Mouse (Mus musculus): ENCODE measurements around the gene Phip. TPM values are rescaled to one million over a fixed set of nuclear protein-coding genes. Genes with fewer than 3 reads are reported as not detected.

Phip gene
- polyA plus RNA-seq, 1 experiment from 2014 or later = 20.6 TPM

DNA sequence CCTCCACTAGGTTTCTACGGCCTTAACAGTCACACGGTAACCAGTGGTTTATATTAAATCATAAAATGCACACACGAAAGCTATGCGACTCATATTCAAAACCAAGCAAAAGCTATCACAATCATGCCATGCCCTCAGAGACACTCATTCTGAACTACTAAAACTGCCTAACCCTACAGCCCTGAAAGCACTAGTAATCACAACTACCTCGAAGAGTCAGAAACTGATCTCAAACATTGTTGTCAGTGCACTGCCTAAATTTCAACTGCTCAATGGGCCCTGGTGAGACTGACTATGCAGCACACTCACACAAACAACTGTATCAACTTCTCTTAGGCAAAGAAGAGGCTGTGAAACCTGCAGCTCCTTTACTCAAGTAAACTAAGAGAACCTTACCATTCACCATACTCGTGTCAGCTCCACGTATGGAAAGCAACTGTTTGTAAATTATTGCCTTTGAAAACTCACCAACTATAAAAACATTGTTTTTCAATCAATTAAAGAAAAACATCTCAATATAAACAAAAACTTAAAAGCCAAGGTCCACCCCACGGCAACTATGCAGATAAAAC lies 1.9 kb downstream of the Phip start:
- no peak for ATAC-seq (ENCODE audit: insufficient read depth)

DNA sequence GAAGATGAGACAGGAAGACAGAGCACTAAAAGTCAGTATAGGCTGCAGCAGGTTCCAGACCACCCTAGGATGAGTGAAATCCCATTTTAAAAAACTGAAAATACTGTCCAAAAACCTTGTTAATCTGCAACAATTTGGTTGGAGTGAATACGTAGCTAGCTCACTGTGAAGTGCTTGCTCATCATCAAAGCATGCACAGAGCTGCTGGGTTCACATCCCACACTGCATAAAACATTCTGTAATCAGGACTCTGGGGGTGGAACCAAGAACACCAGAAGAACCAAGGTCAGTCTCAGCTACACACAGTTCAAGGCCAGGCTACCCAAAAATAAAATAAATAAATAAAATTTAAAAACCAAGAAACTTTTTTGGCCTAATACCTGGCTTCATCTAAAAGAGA lies 3.9 kb downstream of the Phip start:
- no peaks in the 10 kb centered on the region for H3K27me3 ChIP-seq
- no peak overlapping the region for H3K9ac ChIP-seq
- H3K4me3 ChIP-seq (replicated peaks) = no peak overlapping the region
- H3K4me1 ChIP-seq (replicated peaks) = peaks cover 13% of the 10 kb centered on the region
- H3K4me2 ChIP-seq = no peak overlapping the region
- H3K36me3 ChIP-seq (replicated peaks) = peaks cover 7% of the 10 kb centered on the region; the same call in 1 of the 2 replicates
- no peaks in the 10 kb centered on the region for H3K9me3 ChIP-seq (replicated peaks)
- no peak for ATAC-seq (ENCODE audit: insufficient read depth)
- no peak overlapping the region for H3K27ac ChIP-seq (replicated peaks)
- 73% methylated on average over 1 of the region's 1 CpGs for WGBS (ENCODE audit: insufficient replicate concordance)

More for the DNA sequence above, 1.9 kb downstream of the Phip start:
- H3K4me1 ChIP-seq (replicated peaks) = peaks cover 17% of the 10 kb centered on the region
- H3K36me3 ChIP-seq (replicated peaks) = peaks cover 4% of the 10 kb centered on the region; the same call in 1 of the 2 replicates
- no peaks in the 10 kb centered on the region for H3K27me3 ChIP-seq
- WGBS (ENCODE audit: insufficient replicate concordance) = 22% methylated on average over 8 of the region's 8 CpGs
- H3K9ac ChIP-seq = peak overlapping the region; percentile 96
- no peaks in the 10 kb centered on the region for H3K9me3 ChIP-seq (replicated peaks)
- H3K27ac ChIP-seq (replicated peaks) = peak overlapping the region; percentile 98
- H3K4me2 ChIP-seq = peak overlapping the region; percentile 82
- H3K4me3 ChIP-seq (replicated peaks) = peak overlapping the region; percentile 96

DNA sequence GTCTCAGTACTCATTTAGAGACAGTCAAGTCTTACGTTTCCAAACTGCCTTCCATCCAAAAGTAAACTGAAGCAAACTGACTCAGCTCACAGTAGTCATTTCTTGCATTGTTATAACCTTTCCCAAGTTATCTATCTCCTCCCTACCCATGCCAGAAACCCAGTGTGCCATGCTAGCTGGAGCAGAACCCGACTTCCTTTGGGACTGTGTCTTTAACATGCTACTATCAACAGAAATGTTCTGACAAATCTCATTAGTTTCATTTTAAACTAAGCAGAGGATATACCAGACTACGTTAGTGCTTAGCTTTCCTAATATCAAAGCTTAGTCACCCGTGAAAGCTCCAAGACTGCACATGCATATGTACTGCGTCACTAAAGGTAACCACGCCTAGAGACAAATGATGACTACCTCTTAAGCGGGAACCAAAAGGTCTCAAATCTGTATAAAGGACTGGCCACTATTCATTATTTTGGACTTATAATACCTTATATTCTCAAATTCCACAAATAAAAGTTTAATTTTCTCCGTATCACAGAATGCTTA lies 8.2 kb downstream of the Phip start:
- Histone ChIP-seq H3K36me3 (replicated peaks) (peaks cover 15% of the 10 kb centered on the region; the same call in 1 of the 2 replicates), H3K4me3 (replicated peaks) (no peak overlapping the region), H3K9me3 (replicated peaks) (no peaks in the 10 kb centered on the region), H3K27ac (replicated peaks) (no peak overlapping the region), H3K4me1 (replicated peaks) (peaks cover 4% of the 10 kb centered on the region; the same call in 1 of the 2 replicates), H3K4me2 (no peak overlapping the region), H3K9ac (no peak overlapping the region), H3K27me3 (no peaks in the 10 kb centered on the region)
- 80% methylated on average over 8 of the region's 8 CpGs for WGBS (ENCODE audit: insufficient replicate concordance)
- no peak for ATAC-seq (ENCODE audit: insufficient read depth)

DNA sequence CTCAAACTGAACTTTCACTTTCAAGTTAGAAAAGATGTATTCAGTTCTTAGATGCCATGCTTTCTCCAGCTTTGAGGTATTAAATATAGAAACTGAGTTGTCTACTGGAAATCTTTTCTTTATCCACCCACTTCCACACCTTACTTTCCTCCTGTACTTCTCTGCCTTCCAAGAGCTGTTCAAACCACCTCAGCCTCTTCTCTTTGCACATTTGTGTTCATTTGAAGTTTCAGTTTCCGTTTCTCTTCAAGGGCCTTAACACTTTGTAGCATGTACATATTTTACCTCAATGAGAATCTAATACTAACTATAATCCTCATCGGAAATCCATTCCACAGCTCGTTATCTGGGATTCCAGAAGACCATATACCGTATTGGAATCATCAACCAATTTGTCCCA lies 11.3 kb downstream of the Phip start:
- ATAC-seq (ENCODE audit: insufficient read depth) = no peak
- Histone ChIP-seq H3K4me2 (no peak overlapping the region), H3K4me1 (replicated peaks) (no peaks in the 10 kb centered on the region), H3K4me3 (replicated peaks) (no peak overlapping the region), H3K36me3 (replicated peaks) (peaks cover 16% of the 10 kb centered on the region), H3K27me3 (no peaks in the 10 kb centered on the region), H3K27ac (replicated peaks) (no peak overlapping the region), H3K9ac (no peak overlapping the region), H3K9me3 (replicated peaks) (no peaks in the 10 kb centered on the region)
- WGBS (ENCODE audit: insufficient replicate concordance) = 84% methylated on average over 4 of the region's 4 CpGs

DNA sequence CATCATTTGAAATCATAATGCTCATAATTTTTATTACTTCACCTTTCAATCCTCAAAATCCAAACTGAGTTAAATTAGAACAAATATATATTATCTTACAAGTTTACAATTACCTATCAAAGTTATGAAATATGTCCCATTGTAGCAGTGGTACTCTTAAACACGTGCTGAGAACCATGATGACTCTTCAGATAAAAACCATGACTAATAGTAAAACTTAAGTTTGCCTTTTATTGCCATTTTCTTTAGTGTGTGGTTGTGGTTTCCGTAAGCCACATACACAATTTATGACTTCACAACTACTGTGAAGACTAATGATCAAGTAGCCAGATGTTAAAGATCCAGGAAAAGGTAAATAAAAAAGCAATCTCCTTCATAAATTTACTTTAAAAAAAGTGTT lies 14.0 kb downstream of the Phip start:
- H3K27ac ChIP-seq (replicated peaks) = no peak overlapping the region
- no peak overlapping the region for H3K4me2 ChIP-seq
- H3K36me3 ChIP-seq (replicated peaks) = peaks cover 20% of the 10 kb centered on the region
- no peak overlapping the region for H3K4me3 ChIP-seq (replicated peaks)
- H3K27me3 ChIP-seq = no peaks in the 10 kb centered on the region
- H3K9me3 ChIP-seq (replicated peaks) = no peaks in the 10 kb centered on the region
- 80% methylated on average over 2 of the region's 2 CpGs for WGBS (ENCODE audit: insufficient replicate concordance)
- no peak overlapping the region for H3K9ac ChIP-seq
- no peak for ATAC-seq (ENCODE audit: insufficient read depth)
- no peaks in the 10 kb centered on the region for H3K4me1 ChIP-seq (replicated peaks)

DNA sequence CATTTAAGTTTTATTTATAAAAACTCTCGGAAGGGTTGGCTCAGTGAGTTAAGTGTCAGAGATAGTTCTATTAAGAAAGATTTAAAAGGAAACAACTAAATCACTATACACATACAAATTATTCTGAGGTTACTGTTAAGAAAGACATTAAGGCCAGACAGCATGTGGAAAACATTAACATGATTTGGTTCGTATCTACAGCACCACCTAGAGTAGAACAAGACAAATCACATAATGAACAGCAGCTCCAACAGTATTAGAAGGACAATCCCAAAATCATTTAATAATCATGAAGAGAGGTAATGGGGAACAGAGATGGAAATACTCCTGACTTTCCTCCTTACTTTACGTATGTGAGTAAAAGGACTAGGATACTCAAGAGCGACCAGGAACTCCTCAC lies 20.0 kb downstream of the Phip start:
- H3K9me3 ChIP-seq (replicated peaks) = no peaks in the 10 kb centered on the region
- no peak for ATAC-seq (ENCODE audit: insufficient read depth)
- no peak overlapping the region for H3K27ac ChIP-seq (replicated peaks)
- H3K4me1 ChIP-seq (replicated peaks) = no peaks in the 10 kb centered on the region
- H3K27me3 ChIP-seq = no peaks in the 10 kb centered on the region
- WGBS (ENCODE audit: insufficient replicate concordance) = 73% methylated on average over 4 of the region's 4 CpGs
- no peak overlapping the region for H3K9ac ChIP-seq
- peaks cover 30% of the 10 kb centered on the region for H3K36me3 ChIP-seq (replicated peaks)
- no peak overlapping the region for H3K4me3 ChIP-seq (replicated peaks)
- no peak overlapping the region for H3K4me2 ChIP-seq

- H3K4me2 ChIP-seq = no peak overlapping the region
- H3K9ac ChIP-seq = no peak overlapping the region
- no peaks in the 10 kb centered on the region for H3K27me3 ChIP-seq
- ATAC-seq (ENCODE audit: insufficient read depth) = no peak
- H3K9me3 ChIP-seq (replicated peaks) = no peaks in the 10 kb centered on the region
- H3K4me3 ChIP-seq (replicated peaks) = no peak overlapping the region
- no peak overlapping the region for H3K27ac ChIP-seq (replicated peaks)
- H3K4me1 ChIP-seq (replicated peaks) = no peaks in the 10 kb centered on the region
- H3K36me3 ChIP-seq (replicated peaks) = peaks cover 35% of the 10 kb centered on the region
Observed at GRCm38 (mm10) chr9:82952330-82952729, 23.0 kb downstream of the Phip start.

GRCm38 (mm10) chr9:82951435-82952004 lies 23.8 kb downstream of the Phip start:
- Histone ChIP-seq H3K27ac (replicated peaks) (no peak overlapping the region), H3K4me3 (replicated peaks) (no peak overlapping the region), H3K4me2 (no peak overlapping the region), H3K4me1 (replicated peaks) (no peaks in the 10 kb centered on the region), H3K36me3 (replicated peaks) (peaks cover 28% of the 10 kb centered on the region), H3K9ac (no peak overlapping the region), H3K9me3 (replicated peaks) (no peaks in the 10 kb centered on the region), H3K27me3 (no peaks in the 10 kb centered on the region)
- WGBS (ENCODE audit: insufficient replicate concordance) = 88% methylated on average over 2 of the region's 2 CpGs
- no peak for ATAC-seq (ENCODE audit: insufficient read depth)

- Histone ChIP-seq H3K4me1 (replicated peaks) (no peaks in the 10 kb centered on the region), H3K27ac (replicated peaks) (no peak overlapping the region), H3K4me2 (no peak overlapping the region), H3K4me3 (replicated peaks) (no peak overlapping the region), H3K27me3 (no peaks in the 10 kb centered on the region), H3K9me3 (replicated peaks) (no peaks in the 10 kb centered on the region), H3K9ac (no peak overlapping the region), H3K36me3 (replicated peaks) (peaks cover 51% of the 10 kb centered on the region)
- no peak for ATAC-seq (ENCODE audit: insufficient read depth)
- 88% methylated on average over 7 of the region's 7 CpGs for WGBS (ENCODE audit: insufficient replicate concordance)
Observed at GRCm38 (mm10) chr9:82907246-82907645, 68.1 kb downstream of the Phip start.

- H3K27me3 ChIP-seq = no peaks in the 10 kb centered on the region
- no peak overlapping the region for H3K4me2 ChIP-seq
- no peak overlapping the region for H3K27ac ChIP-seq (replicated peaks)
- no peak overlapping the region for H3K4me3 ChIP-seq (replicated peaks)
- H3K36me3 ChIP-seq (replicated peaks) = peaks cover 44% of the 10 kb centered on the region
- no peaks in the 10 kb centered on the region for H3K4me1 ChIP-seq (replicated peaks)
- H3K9ac ChIP-seq = no peak overlapping the region
- ATAC-seq (ENCODE audit: insufficient read depth) = no peak
- no peaks in the 10 kb centered on the region for H3K9me3 ChIP-seq (replicated peaks)
Observed at GRCm38 (mm10) chr9:82888645-82889044, 86.7 kb downstream of the Phip start.

DNA sequence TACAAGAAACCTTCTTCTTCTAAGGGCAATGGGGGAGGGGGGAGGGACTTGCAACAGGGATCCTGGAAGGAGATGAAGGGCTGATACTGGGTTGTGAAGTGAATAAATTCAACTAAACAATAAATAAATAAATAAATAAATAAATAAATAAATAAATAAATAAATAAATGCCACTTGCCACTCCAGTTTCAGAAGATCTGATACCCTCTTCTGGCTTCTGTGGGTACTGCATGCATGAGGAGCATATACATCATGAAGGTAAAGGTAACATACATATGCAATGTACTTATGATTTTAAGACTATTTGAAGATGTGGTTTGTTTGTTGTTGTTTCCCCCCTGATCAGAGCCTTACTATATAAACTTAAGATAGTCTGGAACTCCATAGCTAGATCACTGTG lies 91.1 kb downstream of the Phip start:
- Histone ChIP-seq H3K4me1 (replicated peaks) (no peaks in the 10 kb centered on the region), H3K27me3 (no peaks in the 10 kb centered on the region), H3K27ac (replicated peaks) (no peak overlapping the region), H3K4me2 (no peak overlapping the region), H3K36me3 (replicated peaks) (peaks cover 60% of the 10 kb centered on the region), H3K4me3 (replicated peaks) (no peak overlapping the region), H3K9ac (no peak overlapping the region), H3K9me3 (replicated peaks) (no peaks in the 10 kb centered on the region)
- ATAC-seq (ENCODE audit: insufficient read depth) = no peak

- WGBS (ENCODE audit: insufficient replicate concordance) = 80% methylated on average over 1 of the region's 1 CpGs
- no peaks in the 10 kb centered on the region for H3K4me1 ChIP-seq (replicated peaks)
- H3K27ac ChIP-seq (replicated peaks) = no peak overlapping the region
- H3K36me3 ChIP-seq (replicated peaks) = peaks cover 61% of the 10 kb centered on the region
- no peak overlapping the region for H3K4me3 ChIP-seq (replicated peaks)
- H3K27me3 ChIP-seq = no peaks in the 10 kb centered on the region
- no peak overlapping the region for H3K4me2 ChIP-seq
- H3K9me3 ChIP-seq (replicated peaks) = no peaks in the 10 kb centered on the region
- no peak overlapping the region for H3K9ac ChIP-seq
- no peak for ATAC-seq (ENCODE audit: insufficient read depth)
Observed at GRCm38 (mm10) chr9:82877078-82877477, 98.2 kb downstream of the Phip start.

All from liver, embryonic 15.5 days (tissue).